Mouse (Mus musculus) small intestine, adult 2 months (tissue): ENCODE measurements at regions not wholly inside any gene's neighbourhood (a gene's known extent, or its start where the extent isn't known, plus 50 kb on each side); places are given as distances from the start of the nearest gene placed in this dataset.

Experiments
- CTCF ChIP-seq: fragments of 200-500 bp; IDR thresholded peaks from 2 replicates; pipeline ENCODE4 v1.5.1; 2012; ENCODE audit warnings: low read depth, mild to moderate bottlenecking, control low read depth, inconsistent platforms, low read length, moderate library complexity, mixed read lengths; ENCODE audit not compliant: insufficient replicate concordance, insufficient read length; ENCODE audit errors: extremely low read depth
- POLR2A ChIP-seq: fragments of 200-500 bp; IDR thresholded peaks from 2 replicates; pipeline ENCODE4 v1.6.1; 2012; ENCODE audit warnings: low read depth, mild to moderate bottlenecking, control low read depth, inconsistent platforms, low read length, moderate library complexity

DNA sequence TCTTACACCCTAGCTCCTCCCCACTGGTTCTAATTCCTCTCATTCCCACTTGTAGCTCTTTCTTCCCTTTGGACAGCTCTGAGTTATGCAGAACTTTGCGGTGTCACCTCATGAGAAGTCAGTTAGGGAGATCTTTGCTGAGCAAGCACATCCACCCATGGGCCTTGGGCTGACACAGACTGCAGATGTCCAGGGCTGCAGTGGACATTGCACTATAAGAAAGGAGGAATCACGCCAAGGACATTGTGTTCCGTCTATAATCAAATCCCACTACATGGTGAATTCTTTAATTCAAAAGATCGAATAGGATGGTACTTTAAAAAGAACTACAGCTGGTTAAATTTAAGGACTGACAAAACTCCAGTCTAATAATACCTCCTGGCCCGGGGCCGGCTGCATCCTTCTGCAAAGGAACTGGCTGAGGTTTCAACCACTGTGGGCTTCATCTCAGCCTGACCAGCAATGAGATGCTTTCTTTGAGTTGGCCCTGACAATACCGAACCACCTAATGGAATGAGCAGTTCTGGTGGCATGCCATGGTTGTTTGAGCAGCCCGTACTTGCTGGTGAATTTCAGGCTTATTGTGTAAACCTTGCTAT is 320.3 kb downstream of the Nuak1 start:
- no peak for TF ChIP-seq CTCF
- no peak for TF ChIP-seq POLR2A
